Mouse (Mus musculus) midbrain, postnatal 0 days (tissue): ENCODE data around the gene Rnf182. TPM values are rescaled to one million over a fixed set of nuclear protein-coding genes. Genes with fewer than 3 reads are reported as not detected.

Source experiments
- ATAC-seq: fragments of 200-750 bp; cut with Nextera tagmentation; 2 replicates; pipeline ENCODE4 v1.8.0; 2017; ENCODE audit warnings: moderate number of reproducible peaks, mild to moderate bottlenecking, moderate TSS enrichment, moderate library complexity; ENCODE audit not compliant: low FRiP score
- DNase-seq: peaks from one replicate; pipeline ENCODE4 v3.0.0-alpha.2; 2015; ENCODE audit warnings: low spot score
- H3K27ac ChIP-seq: fragments of 300-500 bp; sonication (generic); 2 replicates; pipeline ENCODE4 v1.5.1; 2014; ENCODE audit warnings: low read depth, mild to moderate bottlenecking, low read length, mixed read lengths
- H3K27me3 ChIP-seq: fragments of 300-500 bp; sonication (generic); 2 replicates; pipeline ENCODE4 v1.6.1; 2014; ENCODE audit warnings: low read length, control low read depth, mixed read lengths; ENCODE audit not compliant: insufficient read depth
- H3K36me3 ChIP-seq: fragments of 300-500 bp; sonication (generic); 2 replicates; pipeline ENCODE4 v1.6.1; 2014; ENCODE audit warnings: low read length, control low read depth, mixed read lengths; ENCODE audit not compliant: insufficient read depth
- H3K4me1 ChIP-seq: fragments of 300-500 bp; sonication (generic); 2 replicates; pipeline ENCODE4 v1.6.1; 2014; ENCODE audit warnings: mild to moderate bottlenecking, control low read depth, antibody characterized with exemption, low read length, mixed read lengths; ENCODE audit not compliant: insufficient read depth
- H3K4me2 ChIP-seq: fragments of 300-500 bp; sonication (generic); 2 replicates; pipeline ENCODE4 v1.6.1; 2014; ENCODE audit warnings: low read depth, mild to moderate bottlenecking, low read length, mixed read lengths; ENCODE audit not compliant: poor library complexity, severe bottlenecking
- H3K4me3 ChIP-seq: fragments of 300-500 bp; sonication (generic); 2 replicates; pipeline ENCODE4 v1.5.1; 2014; ENCODE audit warnings: low read depth, mild to moderate bottlenecking, low read length, moderate library complexity
- H3K9ac ChIP-seq: fragments of 300-500 bp; sonication (generic); replicated peaks from 2 replicates; pipeline ENCODE4 v1.6.1; 2014; ENCODE audit warnings: mild to moderate bottlenecking, low read length, moderate library complexity, mixed read lengths; ENCODE audit not compliant: poor library complexity, severe bottlenecking
- H3K9me3 ChIP-seq: fragments of 300-500 bp; sonication (generic); 2 replicates; pipeline ENCODE4 v1.6.1; 2016; ENCODE audit warnings: low read length, control low read depth
- CTCF ChIP-seq: IDR thresholded peaks from 2 replicates; pipeline ENCODE4 v1.5.1; 2016; ENCODE audit warnings: antibody characterized with exemption, mild to moderate bottlenecking
- WGBS: fragments of 180-500 bp; shearing (Covaris S2); extraction: QIAGEN DNeasy Blood & Tissue Kit; methylation state at CpG from one replicate; pipeline ENCODE4 v1.1.7; 2014; 5-methylcytosine and 5-hydroxymethylcytosine counted together
- polyA plus RNA-seq: library from polyadenylated mRNA; unstranded; fragments of >200 nt; fragmentation: Nextera tagmentation; extraction: Ambion mirVana; gene quantifications from 2 replicates; pipeline ENCODE4 v1.2.1, GENCODE M21; 2015
- total RNA-seq: library from RNA; depleted of rRNA; stranded (reverse); fragments of >200 nt; gene quantifications from 2 replicates; pipeline ENCODE4 v1.2.3, GENCODE M21; 2014

Gene Rnf182
- total and polyA plus RNA-seq, 2 experiments from 2014 or later = 6.0 to 25.5 TPM

DNA sequence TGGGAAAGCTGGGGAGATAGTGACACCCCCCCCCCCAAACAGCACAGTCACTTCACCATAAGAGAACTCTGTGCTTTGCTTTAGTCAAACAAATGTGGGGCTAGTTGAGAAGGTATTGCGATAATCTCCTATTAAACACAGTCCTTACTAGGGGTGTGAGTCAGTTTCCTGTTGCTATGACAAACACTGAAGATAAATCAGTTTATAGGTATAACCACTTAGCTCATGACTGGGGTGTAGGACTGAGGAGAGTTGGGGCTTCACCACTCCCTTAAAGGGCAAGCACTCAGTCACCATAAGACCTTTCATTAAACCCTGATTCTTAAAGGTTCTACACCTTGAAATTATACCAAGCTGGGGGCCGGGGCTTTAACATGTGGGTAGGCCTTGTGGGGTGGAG is 13.1 kb upstream of the Rnf182 start:
- no peaks in the 10 kb centered on the region for H3K9me3 ChIP-seq
- no peak overlapping the region for H3K27ac ChIP-seq
- no peak overlapping the region for H3K4me2 ChIP-seq
- H3K36me3 ChIP-seq = no peaks in the 10 kb centered on the region
- no peak for TF ChIP-seq CTCF
- no peaks in the 10 kb centered on the region for H3K4me1 ChIP-seq
- no peaks in the 10 kb centered on the region for H3K27me3 ChIP-seq
- H3K9ac ChIP-seq = no peak overlapping the region
- ATAC-seq (no peak), DNase-seq (no peak)
- H3K4me3 ChIP-seq = no peak overlapping the region
- WGBS = 95% methylated on average over 2 of the region's 2 CpGs

GRCm38 (mm10) chr13:43603042-43603441 is 12.5 kb upstream of the Rnf182 start:
- Histone ChIP-seq H3K27ac (no peak overlapping the region), H3K27me3 (no peaks in the 10 kb centered on the region), H3K36me3 (no peaks in the 10 kb centered on the region), H3K9ac (no peak overlapping the region), H3K4me3 (no peak overlapping the region), H3K4me2 (no peak overlapping the region), H3K9me3 (no peaks in the 10 kb centered on the region), H3K4me1 (no peaks in the 10 kb centered on the region)
- 58% methylated on average over 13 of the region's 13 CpGs for WGBS
- peak; percentile 85 for DNase-seq
- TF ChIP-seq CTCF = no peak
- ATAC-seq = no peak

GRCm38 (mm10) chr13:43608854-43609253 is 6.7 kb upstream of the Rnf182 start:
- DNase-seq (no peak), ATAC-seq (no peak)
- no peak overlapping the region for H3K4me3 ChIP-seq
- no peak overlapping the region for H3K27ac ChIP-seq
- no peaks in the 10 kb centered on the region for H3K9me3 ChIP-seq
- TF ChIP-seq CTCF = no peak
- no peak overlapping the region for H3K4me2 ChIP-seq
- H3K4me1 ChIP-seq = no peaks in the 10 kb centered on the region
- H3K9ac ChIP-seq = no peak overlapping the region
- no peaks in the 10 kb centered on the region for H3K36me3 ChIP-seq
- 82% methylated on average over 6 of the region's 6 CpGs for WGBS
- no peaks in the 10 kb centered on the region for H3K27me3 ChIP-seq

DNA sequence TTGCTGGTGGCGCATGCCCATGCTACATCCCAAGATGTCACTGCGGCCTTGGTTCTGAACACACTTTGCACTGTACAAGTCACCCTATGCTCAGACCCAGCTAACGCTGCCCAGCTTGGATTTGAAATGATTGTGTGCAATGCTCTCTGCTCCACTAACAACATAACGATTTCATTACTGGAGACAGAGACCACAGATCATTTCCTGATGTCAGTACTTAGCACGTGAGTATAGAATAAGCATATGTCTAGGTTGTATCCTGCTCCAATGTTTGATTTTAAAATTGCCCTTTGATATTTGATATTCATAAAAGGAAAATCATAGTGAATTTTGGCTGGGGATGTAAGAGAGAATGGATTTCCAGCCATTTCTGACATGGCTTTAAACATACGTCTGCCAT is 3.5 kb upstream of the Rnf182 start:
- no peak overlapping the region for H3K4me2 ChIP-seq
- ATAC-seq (no peak), DNase-seq (no peak)
- no peaks in the 10 kb centered on the region for H3K9me3 ChIP-seq
- no peak overlapping the region for H3K4me3 ChIP-seq
- H3K27ac ChIP-seq = no peak overlapping the region
- no peaks in the 10 kb centered on the region for H3K27me3 ChIP-seq
- no peak for TF ChIP-seq CTCF
- H3K4me1 ChIP-seq = no peaks in the 10 kb centered on the region
- 91% methylated on average over 6 of the region's 6 CpGs for WGBS
- H3K36me3 ChIP-seq = no peaks in the 10 kb centered on the region
- no peak overlapping the region for H3K9ac ChIP-seq

GRCm38 (mm10) chr13:43614667-43615066 is 843 bp upstream of the Rnf182 start:
- H3K27ac ChIP-seq = peak overlapping the region; percentile 73
- no peak overlapping the region for H3K4me3 ChIP-seq
- H3K9me3 ChIP-seq = no peaks in the 10 kb centered on the region
- H3K4me2 ChIP-seq = peak overlapping the region; percentile 78
- TF ChIP-seq CTCF = no peak
- no peak overlapping the region for H3K9ac ChIP-seq
- H3K36me3 ChIP-seq = no peaks in the 10 kb centered on the region
- H3K4me1 ChIP-seq = peaks cover 7% of the 10 kb centered on the region; the same call in 1 of the 2 replicates
- WGBS = 58% methylated on average over 3 of the region's 3 CpGs
- ATAC-seq (no peak), DNase-seq (no peak)
- H3K27me3 ChIP-seq = no peaks in the 10 kb centered on the region

- Histone ChIP-seq H3K36me3 (no peaks in the 10 kb centered on the region), H3K4me1 (peaks cover 7% of the 10 kb centered on the region; the same call in 1 of the 2 replicates), H3K4me3 (peak overlapping the region; percentile 82), H3K9me3 (no peaks in the 10 kb centered on the region), H3K4me2 (peak overlapping the region; percentile 78), H3K9ac (peak overlapping the region; percentile 89), H3K27me3 (no peaks in the 10 kb centered on the region), H3K27ac (peak overlapping the region; percentile 73)
- 8% methylated on average over 9 of the region's 9 CpGs for WGBS
- TF ChIP-seq CTCF = no peak
- no peak for DNase-seq
- ATAC-seq = no peak
Observed at GRCm38 (mm10) chr13:43615194-43615576, 325 bp upstream of the Rnf182 start.
